Mouse (Mus musculus): ENCODE results near the gene Efcab8.
"Not testable (repeated sequence)": the region's sequence is repeated elsewhere in the genome, so short reads cannot be mapped to it uniquely, and the experiment has no call there.

Efcab8 gene

DNA sequence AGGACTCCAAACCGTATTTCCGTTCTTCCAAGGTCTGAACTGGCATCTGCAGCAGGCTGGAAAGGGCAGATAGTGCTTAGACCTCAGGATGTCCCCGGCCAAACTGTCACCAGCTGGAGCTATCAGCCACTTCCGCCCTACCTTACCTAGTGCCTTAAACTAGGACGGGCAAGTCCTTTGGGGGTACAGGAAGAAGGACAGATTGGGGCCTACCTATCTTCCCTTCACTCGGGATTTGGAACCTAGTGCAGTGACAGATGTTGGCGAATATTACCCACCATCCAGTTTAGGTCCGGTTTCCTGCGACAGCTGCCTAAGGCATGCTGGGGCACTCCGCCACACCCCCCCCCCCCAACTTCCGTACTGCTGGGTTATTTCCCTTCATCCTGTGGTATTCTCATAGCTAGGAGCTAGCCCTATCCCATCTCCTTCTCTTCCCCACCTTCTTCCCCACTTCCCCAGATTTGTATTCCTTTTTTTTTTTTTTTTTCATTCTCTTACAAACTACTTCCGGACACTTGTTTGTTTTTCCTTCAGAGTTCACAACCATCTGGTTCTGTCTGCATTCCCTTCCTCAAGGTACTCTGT, at the start of gene Efcab8:
TSS of gene Efcab8 (plus strand) at position 538 of the 588 bp plus-strand sequence.
- DNase-seq (ENCODE audit: low spot score), result no peak

GRCm38 (mm10) chr2:153734033-153734432, 45.7 kb upstream of the Efcab8 start:
- no peak for DNase-seq (ENCODE audit: low spot score)

DNA sequence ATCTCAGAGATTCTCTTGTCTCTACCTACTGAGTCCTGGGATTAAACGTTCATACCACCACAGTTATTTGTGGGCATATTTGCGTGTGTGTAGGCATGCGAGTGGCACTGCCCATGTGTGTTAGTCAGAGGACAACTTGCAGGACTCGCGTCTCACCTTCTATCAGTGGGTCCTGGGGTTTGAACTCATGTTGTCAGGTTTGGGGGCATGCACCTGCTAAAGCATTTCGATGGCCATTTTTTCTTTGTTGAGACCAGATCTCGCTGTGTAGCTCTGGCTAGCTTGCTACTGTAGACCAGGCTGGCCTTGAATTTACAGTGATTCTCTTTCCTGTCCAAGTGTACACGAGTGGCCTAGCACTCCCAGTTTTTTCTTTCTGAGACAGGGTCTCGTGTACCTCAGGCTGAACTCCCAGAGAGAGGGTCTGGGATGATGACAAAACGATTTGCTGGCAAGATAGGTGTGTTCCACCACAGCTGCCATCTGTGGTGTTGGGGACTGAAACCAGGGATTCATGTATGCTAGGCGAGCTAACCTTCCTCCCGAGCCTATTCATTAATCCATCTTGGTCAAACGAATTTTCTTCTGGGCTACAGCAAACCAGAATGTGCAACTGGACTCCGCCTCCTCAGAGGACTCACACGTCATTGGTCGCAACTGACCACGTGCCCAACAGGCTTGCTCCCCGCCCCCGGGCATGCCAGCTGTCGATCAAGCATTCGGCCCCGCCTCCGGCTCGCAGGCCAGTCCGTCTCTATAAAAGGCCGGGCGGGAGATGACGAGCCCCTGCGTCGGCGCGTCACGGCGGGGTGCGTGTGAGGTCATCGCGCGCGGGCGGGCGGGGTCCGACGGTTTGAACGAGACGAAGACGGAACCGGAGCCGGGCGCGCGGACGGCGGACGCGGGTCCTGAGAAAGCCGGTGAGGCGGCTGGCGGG, 39.0 kb upstream of the Efcab8 start, which contains the start of gene Mapre1:
TSS of gene Mapre1 (plus strand) at position 775 of the 937 bp plus-strand sequence.
- peak; percentile 99 for DNase-seq (ENCODE audit: low spot score)

DNA sequence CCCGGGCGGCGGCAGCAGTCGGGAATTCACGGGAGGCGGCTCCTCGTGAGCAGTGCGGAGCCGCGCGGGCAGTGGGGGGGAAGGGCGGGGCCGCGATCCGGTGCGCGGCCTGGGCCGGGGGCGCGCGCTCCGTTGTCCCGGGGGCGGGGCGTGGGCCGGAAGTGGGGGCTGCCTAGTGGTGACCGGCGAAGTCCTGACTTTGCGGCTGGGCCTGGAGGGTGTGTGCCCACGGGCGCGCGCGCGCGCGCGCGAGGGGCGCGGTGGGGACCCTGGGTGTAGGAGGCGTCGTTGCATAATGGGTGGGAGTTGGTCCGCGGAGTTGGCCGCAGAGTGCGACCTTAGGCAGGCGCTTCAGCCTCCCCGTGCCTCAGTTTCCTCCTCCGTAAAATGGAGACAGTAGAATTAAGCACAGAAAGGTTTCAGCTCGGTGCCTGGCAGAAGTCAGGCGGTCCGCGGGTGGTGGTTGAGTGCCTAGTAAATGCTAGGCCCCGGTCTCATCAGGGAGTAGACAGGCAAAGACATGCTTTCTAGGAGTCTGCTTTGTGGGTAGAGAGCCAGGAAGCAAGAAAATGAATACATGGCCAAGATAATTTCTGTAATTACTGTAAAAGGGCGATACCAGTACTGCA, 38.2 kb upstream of the Efcab8 start:
- peak; percentile 65 for DNase-seq (ENCODE audit: low spot score)

GRCm38 (mm10) chr2:153747994-153748393, 31.7 kb upstream of the Efcab8 start:
- DNase-seq (ENCODE audit: low spot score), result no peak

DNA sequence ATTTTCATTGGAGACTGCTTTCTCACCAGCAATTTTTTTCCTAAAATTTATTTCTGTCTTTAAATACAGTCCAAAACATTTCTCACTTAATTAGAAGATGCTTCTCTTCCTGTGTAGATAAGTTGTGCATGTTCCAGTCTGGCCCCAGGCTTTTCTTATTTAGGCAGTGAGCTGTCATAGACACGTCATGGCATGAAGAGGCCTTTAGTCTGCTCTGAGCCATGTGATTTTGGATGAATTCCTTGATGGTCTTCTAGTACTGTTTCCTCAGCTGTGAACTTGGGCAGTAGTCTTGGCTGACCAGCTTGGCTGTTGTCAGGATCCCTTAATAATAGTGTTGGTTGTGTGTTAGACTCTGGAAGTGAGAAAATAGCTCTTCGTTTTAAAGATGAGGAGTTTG, 29.4 kb upstream of the Efcab8 start:
- DNase-seq (ENCODE audit: low spot score), result no peak

DNA sequence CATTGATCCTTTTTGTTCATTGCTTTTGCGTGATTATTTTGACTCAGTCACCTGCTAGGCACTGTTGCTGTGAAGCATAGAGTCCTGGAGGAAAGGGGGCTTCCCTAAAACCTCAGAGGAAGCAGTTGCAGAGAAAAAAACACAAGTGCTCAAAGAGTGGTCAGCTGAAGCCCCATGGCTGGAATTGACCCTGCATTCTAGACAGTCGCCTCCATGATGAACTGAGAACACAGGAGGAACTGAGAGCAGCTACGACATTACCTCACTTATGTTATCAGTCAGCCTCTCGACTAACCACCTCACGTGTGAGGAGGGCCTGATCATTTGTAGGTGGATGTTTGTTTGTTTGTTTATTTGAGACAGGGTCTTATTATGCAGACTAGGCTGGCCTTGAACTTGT, 17.6 kb upstream of the Efcab8 start:
- no peak for DNase-seq (ENCODE audit: low spot score)

GRCm38 (mm10) chr2:153767484-153767883, 12.2 kb upstream of the Efcab8 start:
- DNase-seq (ENCODE audit: low spot score), result no peak

DNA sequence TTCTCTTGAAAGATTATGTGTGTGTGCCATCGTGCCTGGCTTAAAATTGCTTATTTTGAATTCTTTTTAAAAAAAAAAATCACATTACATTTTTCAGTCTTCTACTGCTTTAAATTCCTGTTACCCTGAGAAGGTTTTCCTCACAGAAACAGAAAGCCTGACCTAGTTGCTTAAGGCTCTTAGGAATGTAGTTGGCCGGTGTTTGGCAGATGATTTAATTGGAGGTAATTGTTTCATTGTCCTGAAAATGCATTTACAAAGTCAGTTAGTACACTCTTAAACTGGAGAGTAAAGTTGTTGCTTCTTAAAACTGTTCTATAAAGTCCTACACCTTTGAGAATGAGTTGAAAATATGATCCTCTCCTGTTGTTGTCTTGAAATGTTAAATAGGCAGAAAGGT, 10.8 kb upstream of the Efcab8 start:
- no peak for DNase-seq (ENCODE audit: low spot score)

DNA sequence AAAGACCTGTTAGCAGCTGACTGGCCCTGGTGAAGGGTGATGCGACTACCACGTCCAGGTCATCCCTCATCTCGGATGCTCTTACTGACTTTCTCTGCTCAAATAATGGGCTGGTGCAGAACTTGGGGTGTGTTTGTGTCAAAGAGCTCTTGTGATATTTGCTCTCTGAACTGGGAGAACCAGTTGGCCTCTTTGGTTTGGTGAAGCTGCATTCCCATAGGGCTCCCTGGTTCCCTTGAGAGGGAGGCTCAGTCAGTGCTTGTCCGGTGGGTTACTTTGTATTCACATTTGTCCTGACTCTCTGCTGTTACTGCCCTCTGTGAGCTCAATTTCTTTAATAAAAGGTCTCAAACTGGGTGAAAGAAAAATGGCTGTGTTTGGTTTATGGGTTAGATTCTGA, 6.8 kb upstream of the Efcab8 start:
- no peak for DNase-seq (ENCODE audit: low spot score)

GRCm38 (mm10) chr2:153775472-153775871, 4.3 kb upstream of the Efcab8 start:
- DNase-seq (ENCODE audit: low spot score), result no peak

- DNase-seq (ENCODE audit: low spot score), result peak; percentile 74
Measured at GRCm38 (mm10) chr2:153778638-153779362, 931 bp upstream of the Efcab8 start.

DNA sequence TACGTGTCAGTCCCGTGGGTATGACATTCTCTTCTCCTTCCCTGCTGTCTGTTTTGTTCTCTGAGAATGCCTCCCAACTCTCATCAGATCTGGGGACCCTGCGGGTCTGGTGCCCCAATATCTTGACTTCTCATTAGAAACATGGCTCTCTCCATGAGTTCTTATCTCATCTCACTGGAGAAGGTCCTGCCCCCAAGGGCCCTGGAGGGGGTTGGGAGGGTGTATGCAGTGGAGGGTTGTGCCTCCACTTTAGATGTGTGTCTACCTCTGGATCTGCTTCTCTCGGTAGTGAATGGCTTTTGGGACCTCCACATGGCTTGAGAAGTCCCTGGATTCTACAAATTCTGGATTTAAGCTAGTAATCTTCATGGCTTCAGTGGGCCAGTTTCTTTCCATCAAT, 1.4 kb downstream of the Efcab8 start:
- DNase-seq (ENCODE audit: low spot score), result no peak

GRCm38 (mm10) chr2:153784668-153785067, 4.9 kb downstream of the Efcab8 start:
- DNase-seq (ENCODE audit: low spot score), result no peak

DNA sequence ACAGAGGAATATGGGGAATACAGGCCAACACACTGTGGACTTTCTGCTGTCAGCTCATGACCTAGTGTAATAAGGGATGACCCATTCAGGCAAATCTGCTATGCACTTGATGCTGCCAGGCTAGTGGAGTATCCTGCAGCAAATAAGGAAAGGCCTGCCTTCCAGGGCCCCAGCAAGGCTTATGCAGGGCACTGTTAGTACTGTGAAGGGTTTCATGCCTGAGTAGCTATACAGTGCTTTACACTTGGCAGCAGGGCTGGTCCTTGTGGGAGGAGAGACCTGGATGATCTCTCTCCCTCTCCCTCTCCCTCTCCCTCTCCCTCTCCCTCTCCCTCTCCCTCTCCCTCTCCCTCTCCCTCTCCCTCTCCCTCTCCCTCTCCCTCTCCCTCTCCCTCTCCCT, 13.6 kb downstream of the Efcab8 start:
- DNase-seq (ENCODE audit: low spot score), result no peak

DNA sequence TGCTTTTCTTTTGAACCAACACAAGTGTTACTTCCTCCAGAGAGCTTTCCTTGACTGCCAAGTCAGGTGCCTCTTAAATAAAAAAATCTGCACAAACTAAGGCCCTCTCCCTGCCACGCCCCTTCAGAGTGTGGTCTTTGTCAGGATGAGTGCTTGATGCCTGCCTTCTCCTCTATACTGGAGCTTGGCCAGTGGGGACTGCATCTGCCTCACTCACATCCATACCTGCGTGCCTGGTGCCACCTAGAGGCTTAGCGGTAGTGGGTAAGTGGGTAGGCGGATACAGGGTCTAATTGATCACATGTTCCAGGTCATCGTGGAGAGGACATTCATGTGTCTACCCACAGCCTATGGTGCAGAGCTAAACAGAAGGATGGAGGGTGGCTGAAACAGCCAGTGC, 15.4 kb downstream of the Efcab8 start:
- DNase-seq (ENCODE audit: low spot score), result no peak

- DNase-seq (ENCODE audit: low spot score), result not testable (repeated sequence)
Measured at GRCm38 (mm10) chr2:153807464-153807863, 27.7 kb downstream of the Efcab8 start.

DNA sequence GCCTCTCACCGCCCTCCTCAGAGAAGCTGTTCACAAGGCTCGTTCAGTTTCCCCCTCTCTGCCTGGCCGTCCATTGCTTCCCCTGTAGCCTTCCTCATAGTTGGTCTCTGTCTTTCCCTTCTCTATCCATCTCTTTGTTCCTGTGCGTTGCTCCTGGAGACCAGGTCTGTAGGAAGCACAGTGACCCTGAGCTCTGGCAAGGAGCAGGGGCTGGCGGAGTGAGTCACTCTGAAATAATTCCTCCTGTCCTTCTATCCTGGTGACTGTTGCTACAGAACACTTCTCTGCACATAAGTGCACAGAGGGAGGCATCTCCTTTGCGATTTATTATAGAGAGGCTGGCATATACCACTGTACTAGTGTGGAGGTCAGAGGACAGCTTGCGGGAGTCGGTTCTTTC, 28.4 kb downstream of the Efcab8 start:
- DNase-seq (ENCODE audit: low spot score), result no peak

- DNase-seq (ENCODE audit: low spot score), result no peak
Measured at GRCm38 (mm10) chr2:153808841-153809240, 29.1 kb downstream of the Efcab8 start.

GRCm38 (mm10) chr2:153809921-153810320, 30.2 kb downstream of the Efcab8 start:
- no peak for DNase-seq (ENCODE audit: low spot score)

- no peak for DNase-seq (ENCODE audit: low spot score)
Measured at GRCm38 (mm10) chr2:153822005-153822543, 42.3 kb downstream of the Efcab8 start.

DNA sequence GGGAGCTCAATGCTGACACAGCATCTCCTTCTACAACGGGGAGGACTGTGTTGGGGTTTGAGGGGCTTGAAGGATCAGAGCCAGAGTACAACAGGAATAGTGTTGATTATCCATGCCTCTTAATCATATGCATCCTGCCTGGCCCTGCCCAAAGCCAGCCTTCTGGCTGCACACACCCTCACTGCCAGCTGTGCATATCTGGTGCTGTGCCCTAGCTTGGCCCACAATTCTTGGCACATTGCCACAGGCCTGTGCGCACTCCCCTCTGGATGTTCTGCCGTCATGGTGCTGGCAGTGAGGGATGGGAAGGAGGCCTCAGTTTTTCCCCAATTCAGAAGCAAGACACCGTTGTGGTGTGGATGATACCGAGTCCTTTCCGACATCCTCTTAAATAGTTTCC, 44.9 kb downstream of the Efcab8 start:
- no peak for DNase-seq (ENCODE audit: low spot score)
